Mouse (Mus musculus): ENCODE data around the gene Aox1. TPM values are rescaled to one million over a fixed set of nuclear protein-coding genes. Genes with fewer than 3 reads are reported as not detected.

Gene Aox1
- under 1 TPM in 1 of 2 experiments, not detected in 1; 0.15 TPM for polyA plus RNA-seq (2017; shearing (Covaris generic))

DNA sequence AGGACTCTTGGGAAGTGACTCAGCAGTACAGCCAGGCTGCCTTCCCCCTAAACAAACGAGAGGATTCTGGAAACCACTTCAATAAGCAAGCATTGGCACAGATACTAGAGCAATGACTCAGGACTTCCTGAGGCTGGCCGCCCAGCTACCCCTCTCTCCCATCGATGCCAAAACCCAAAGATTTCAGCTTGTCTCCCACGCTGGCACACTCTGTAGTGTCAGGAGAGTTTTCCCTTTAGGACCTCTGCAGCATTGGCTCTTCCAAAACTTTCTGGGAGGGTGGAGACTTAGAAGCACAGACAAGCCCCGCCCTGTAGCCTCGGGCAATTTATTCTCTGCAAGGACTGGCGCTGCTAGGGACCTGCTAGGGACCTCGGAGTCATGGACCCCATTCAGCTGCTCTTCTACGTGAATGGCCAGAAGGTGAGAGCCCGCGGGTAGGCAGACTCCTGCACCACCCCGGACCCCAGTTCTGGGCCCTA lies at the start of gene Aox1:
Gene Aox1, plus strand, starts transcription at position 296 of the 482 bp plus-strand sequence.

GRCm38 (mm10) chr1:57995432-57996132 lies 34.1 kb upstream of the Aox1 start, which contains the start of gene Sgo2a:
Gene Sgo2a, plus strand, starts transcription at chr1:57995971.

DNA sequence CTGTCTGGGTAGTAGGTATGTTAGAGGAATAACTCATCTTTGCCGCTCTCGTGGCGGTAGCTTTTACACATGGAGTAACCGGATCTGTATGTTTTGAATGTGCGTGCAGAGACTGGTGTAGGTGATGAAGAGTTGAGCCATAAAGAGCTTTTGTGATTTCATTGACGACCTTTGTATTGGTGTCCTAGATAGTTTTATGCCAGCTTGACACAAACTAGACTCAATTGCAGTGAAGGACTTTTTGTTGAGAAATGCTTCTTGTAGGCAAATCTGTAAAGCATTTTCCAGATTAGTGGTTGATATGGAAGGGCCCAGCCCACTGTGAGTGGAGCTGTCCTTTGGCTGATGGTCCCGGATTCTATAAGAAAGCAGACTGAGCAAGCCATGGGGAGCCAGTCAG lies 10.9 kb upstream of the Aox1 start, which contains the start of gene Kctd18:
Gene Kctd18, minus strand, starts transcription at position 101 of the 400 bp plus-strand sequence.

DNA sequence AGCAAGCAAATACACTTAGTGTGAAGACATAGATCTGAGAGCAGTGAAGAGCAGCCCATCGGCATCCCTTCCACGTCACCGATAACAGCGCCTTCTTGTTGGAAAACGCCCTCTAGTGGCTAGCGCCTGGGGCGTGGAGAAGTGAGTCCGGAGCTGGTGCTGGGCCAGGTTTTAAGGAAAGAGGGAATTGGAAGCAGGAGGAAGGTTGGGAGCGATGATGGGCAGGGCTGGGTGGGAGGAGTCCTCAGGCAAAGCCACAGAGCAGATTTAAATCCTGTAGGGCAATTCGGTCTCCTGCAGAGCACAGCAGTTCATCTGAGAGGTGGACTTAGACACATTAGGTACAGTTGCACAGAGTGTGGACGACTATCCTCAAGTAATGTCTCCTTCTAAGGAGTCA lies 83.1 kb downstream of the Aox1 start, which contains the start of gene Aox3:
Gene Aox3, plus strand, starts transcription at position 251 of the 400 bp plus-strand sequence.

Other genes with a start within 250 kb of the Aox1 start
- gene Sgo2a, start 34.0 kb upstream of the Aox1 start, polyA plus RNA-seq (2017; shearing (Covaris generic)) = 1 to 10 TPM; 1.7 to 2.3 TPM
- 10 to 100 TPM; 26.5 to 31.6 TPM for gene Kctd18, start 11.0 kb upstream of the Aox1 start, polyA plus RNA-seq (2017; shearing (Covaris generic))
- under 1 TPM in 1 of 2 experiments, not detected in 1; 0.05 TPM for gene Aox3, start 83.2 kb downstream of the Aox1 start, polyA plus RNA-seq (2017; shearing (Covaris generic))
- under 1 TPM in 1 of 2 experiments, not detected in 1; 0.33 TPM for gene Aox4, start 180.5 kb downstream of the Aox1 start, polyA plus RNA-seq (2017; shearing (Covaris generic))
- under 1 TPM in 1 of 2 experiments, not detected in 1; 0.04 TPM for gene Aox2, start 248.4 kb downstream of the Aox1 start, polyA plus RNA-seq (2017; shearing (Covaris generic))

Measured in activated CD4-positive, CD25-positive, alpha-beta regulatory T cell (primary cell).